Mouse (Mus musculus) limb, embryonic 11.5 days (tissue): ENCODE results near the gene Cep350. TPM values are rescaled to one million over a fixed set of nuclear protein-coding genes. Genes with fewer than 3 reads are reported as not detected.

ENCODE experiments used
- ATAC-seq: fragments of 200-750 bp; cut with Nextera tagmentation; 2 replicates; pipeline ENCODE4 v1.8.0; 2017; ENCODE audit warnings: low read depth; ENCODE audit not compliant: insufficient number of reproducible peaks, low FRiP score, low TSS enrichment
- DNase-seq: peaks from one replicate; pipeline ENCODE4 v3.0.0-alpha.2; 2015; ENCODE audit warnings: low spot score
- H3K27ac ChIP-seq: fragments of 300-500 bp; sonication (generic); replicated peaks from 2 replicates; pipeline ENCODE4 v1.5.1; 2014; ENCODE audit warnings: low read depth, mild to moderate bottlenecking, low read length
- H3K27me3 ChIP-seq: fragments of 300-500 bp; sonication (generic); 2 replicates; pipeline ENCODE4 v1.6.1; 2014; ENCODE audit warnings: mild to moderate bottlenecking, low read length, mixed read lengths; ENCODE audit not compliant: control insufficient read depth, insufficient read depth
- H3K36me3 ChIP-seq: fragments of 300-500 bp; sonication (generic); 2 replicates; pipeline ENCODE4 v1.6.1; 2014; ENCODE audit warnings: mild to moderate bottlenecking, low read length, moderate library complexity, mixed read lengths; ENCODE audit not compliant: control insufficient read depth, insufficient read depth
- H3K4me1 ChIP-seq: fragments of 300-500 bp; sonication (generic); 2 replicates; pipeline ENCODE4 v1.6.1; 2014; ENCODE audit warnings: low read length, mixed read lengths; ENCODE audit not compliant: control insufficient read depth, insufficient read depth
- H3K4me2 ChIP-seq: fragments of 300-500 bp; sonication (generic); 2 replicates; pipeline ENCODE4 v1.6.1; 2014; ENCODE audit warnings: low read depth, mild to moderate bottlenecking, moderate library complexity; ENCODE audit not compliant: severe bottlenecking
- H3K4me3 ChIP-seq: fragments of 300-500 bp; sonication (generic); 2 replicates; pipeline ENCODE4 v1.5.1; 2014; ENCODE audit warnings: low read depth, low read length
- H3K9ac ChIP-seq: fragments of 300-500 bp; sonication (generic); 2 replicates; pipeline ENCODE4 v1.6.1; 2014; ENCODE audit warnings: mild to moderate bottlenecking, low read length
- H3K9me3 ChIP-seq: fragments of 300-500 bp; sonication (generic); 2 replicates; pipeline ENCODE4 v1.6.1; 2016; ENCODE audit warnings: low read length; ENCODE audit not compliant: control insufficient read depth
- WGBS: fragments of 180-500 bp; shearing (Covaris S2); extraction: QIAGEN DNeasy Blood & Tissue Kit; methylation state at CpG from one replicate; pipeline ENCODE4 v1.1.7; 2014; 5-methylcytosine and 5-hydroxymethylcytosine counted together
- polyA plus RNA-seq: library from polyadenylated mRNA; unstranded; fragments of >200 nt; fragmentation: Nextera tagmentation; extraction: Ambion mirVana; gene quantifications from 2 replicates; pipeline ENCODE4 v1.2.1, GENCODE M21; 2014

Cep350 gene
- polyA plus RNA-seq: 6.2 and 7.1 TPM in 2 replicates

DNA sequence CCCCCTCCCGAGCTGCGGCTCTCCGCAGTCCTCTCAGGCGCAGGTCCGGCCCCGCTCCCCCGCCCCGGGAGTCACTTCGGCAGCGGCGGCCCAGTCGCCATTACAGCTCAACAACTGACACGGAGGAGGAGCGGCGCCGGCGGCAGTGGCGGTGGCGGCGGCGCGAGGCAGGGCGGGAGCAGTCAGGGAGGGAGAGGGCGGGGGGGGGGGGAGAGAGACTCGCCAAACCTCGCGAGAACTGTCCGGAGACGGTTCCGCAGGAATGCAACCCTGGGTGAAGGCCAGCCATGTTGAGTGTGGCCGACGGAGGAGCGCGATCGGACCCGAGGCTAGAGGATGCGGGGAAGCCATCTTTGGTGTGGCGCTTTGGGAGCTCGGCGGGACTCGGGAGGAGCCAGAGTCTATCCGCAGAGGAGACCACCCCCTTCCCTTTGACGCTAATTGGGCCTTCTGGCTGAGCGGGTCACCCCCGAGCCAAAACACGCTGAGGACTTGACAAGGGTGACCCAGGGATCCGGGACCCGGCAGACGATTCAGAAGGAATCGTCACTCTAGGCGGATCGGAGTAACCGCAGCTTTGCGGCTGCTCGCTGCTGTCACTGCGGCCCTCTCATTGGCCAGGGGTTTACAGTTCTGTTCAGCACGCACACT is at the start of gene Cep350:
TSS of gene Cep350 (minus strand) at position 188 of the 651 bp plus-strand sequence.
- Histone ChIP-seq H3K9me3 (no peaks in the 10 kb centered on the region), H3K36me3 (no peaks in the 10 kb centered on the region), H3K27me3 (no peaks in the 10 kb centered on the region), H3K4me3 (peak within 1 kb of the TSS; percentile 94), H3K9ac (peak within 1 kb of the TSS; percentile 96), H3K4me1 (no peaks in the 10 kb centered on the region), H3K4me2 (peak within 1 kb of the TSS; percentile 60), H3K27ac (peak within 1 kb of the TSS; percentile 77; the same call in 1 of the 2 replicates)
- DNase-seq (peak; percentile 98), ATAC-seq (peak; percentile 99)
- 0% methylated on average over 56 of the region's 57 CpGs for WGBS

DNA sequence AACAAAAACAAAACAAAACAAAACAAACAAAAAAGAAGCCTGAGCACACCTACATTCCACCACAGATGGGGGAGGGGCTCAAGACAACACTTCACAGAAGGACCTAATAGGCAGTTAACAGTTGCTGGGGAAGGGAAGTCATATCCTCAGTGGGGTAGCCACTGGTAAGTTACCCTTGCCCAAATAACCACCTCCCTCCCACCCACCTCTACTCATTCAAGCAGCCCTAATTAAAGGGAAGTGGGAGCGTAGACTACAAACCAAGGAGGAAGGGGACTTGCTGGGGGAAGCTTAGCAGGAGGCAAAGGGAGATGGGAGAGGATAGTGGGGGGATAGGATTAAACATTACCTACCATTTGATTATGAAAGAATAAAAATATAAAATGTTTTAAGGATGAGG is 47.3 kb upstream of the Cep350 start:
- Histone ChIP-seq H3K4me3 (no peak overlapping the region), H3K27me3 (no peaks in the 10 kb centered on the region), H3K36me3 (peaks cover 8% of the 10 kb centered on the region; the same call in 1 of the 2 replicates), H3K9ac (no peak overlapping the region), H3K27ac (no peak overlapping the region), H3K9me3 (no peaks in the 10 kb centered on the region), H3K4me1 (no peaks in the 10 kb centered on the region), H3K4me2 (no peak overlapping the region)
- WGBS: 95% methylated on average over 1 of the region's 1 CpGs
- ATAC-seq (no peak), DNase-seq (no peak)

DNA sequence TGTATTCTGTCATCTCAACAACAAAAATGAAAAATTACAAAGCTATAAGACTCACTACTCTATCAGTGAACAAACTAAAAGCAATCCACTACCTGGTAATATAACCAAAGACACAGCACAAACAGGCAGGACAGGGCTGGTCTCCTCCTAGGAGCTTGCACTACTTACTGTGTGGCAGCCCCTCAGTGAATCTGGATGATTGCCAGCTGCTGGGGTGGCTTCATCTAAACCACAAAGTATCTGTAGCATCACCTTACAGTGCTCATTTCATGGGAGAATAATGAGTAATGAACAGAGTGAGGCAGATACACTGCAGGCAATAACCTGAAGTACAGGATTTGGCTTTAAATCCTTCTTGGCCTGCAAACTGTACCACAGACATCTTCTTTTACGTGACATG is 46.7 kb upstream of the Cep350 start:
- H3K27ac ChIP-seq: no peak overlapping the region
- no peak overlapping the region for H3K4me3 ChIP-seq
- H3K9me3 ChIP-seq: no peaks in the 10 kb centered on the region
- peaks cover 9% of the 10 kb centered on the region; the same call in 1 of the 2 replicates for H3K36me3 ChIP-seq
- H3K4me2 ChIP-seq: no peak overlapping the region
- WGBS: 88% methylated on average over 1 of the region's 1 CpGs
- DNase-seq: no peak
- H3K27me3 ChIP-seq: no peaks in the 10 kb centered on the region
- H3K9ac ChIP-seq: no peak overlapping the region
- ATAC-seq: no peak
- no peaks in the 10 kb centered on the region for H3K4me1 ChIP-seq

DNA sequence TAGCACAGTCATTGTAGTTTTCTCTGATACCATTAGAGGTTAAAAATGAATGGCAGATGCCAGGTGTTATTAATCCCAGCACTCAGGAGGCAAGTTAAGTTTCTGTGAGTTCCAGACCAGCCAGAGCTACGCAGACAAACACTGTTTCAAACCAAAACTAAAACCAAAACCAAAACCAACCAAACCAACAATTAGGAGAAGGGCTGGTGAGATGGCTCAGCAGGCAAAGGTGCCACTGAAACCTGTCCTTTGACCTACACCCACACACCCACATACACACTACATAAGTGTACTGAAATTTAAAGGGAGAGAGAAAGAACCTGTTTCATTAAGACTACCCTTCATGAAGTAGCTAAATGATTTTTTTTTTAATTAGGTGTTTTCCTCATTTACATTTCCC is 35.9 kb upstream of the Cep350 start:
- Histone ChIP-seq H3K4me1 (no peaks in the 10 kb centered on the region), H3K4me2 (no peak overlapping the region), H3K9ac (no peak overlapping the region), H3K4me3 (no peak overlapping the region), H3K27ac (no peak overlapping the region), H3K9me3 (no peaks in the 10 kb centered on the region), H3K27me3 (no peaks in the 10 kb centered on the region), H3K36me3 (peaks cover 15% of the 10 kb centered on the region; the same call in 1 of the 2 replicates)
- DNase-seq (no peak), ATAC-seq (no peak)
- WGBS: 91% methylated on average over 1 of the region's 1 CpGs

DNA sequence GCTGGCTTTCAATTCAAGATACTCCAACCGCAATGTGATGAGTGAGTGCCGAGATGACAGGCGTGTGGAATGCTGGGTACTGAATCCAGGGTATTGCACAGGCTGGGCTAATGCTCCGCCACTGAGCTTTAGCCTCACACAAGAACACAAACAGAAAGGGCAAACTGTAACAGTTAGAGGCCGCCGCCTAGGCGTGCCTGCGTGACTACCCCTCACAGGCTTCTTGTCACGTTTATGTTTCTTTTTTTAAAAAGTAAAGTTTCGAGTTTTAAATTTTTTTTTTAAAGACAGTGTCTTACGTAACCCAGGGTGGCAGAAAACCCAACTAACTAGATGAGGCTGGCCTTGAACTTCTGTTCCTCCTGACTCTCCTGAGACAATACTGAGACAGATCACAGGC is 32.9 kb upstream of the Cep350 start:
- DNase-seq (no peak), ATAC-seq (no peak)
- Histone ChIP-seq H3K4me3 (no peak overlapping the region), H3K4me2 (no peak overlapping the region), H3K9ac (no peak overlapping the region), H3K36me3 (peaks cover 17% of the 10 kb centered on the region; the same call in 1 of the 2 replicates), H3K27ac (no peak overlapping the region), H3K9me3 (no peaks in the 10 kb centered on the region), H3K4me1 (no peaks in the 10 kb centered on the region), H3K27me3 (no peaks in the 10 kb centered on the region)
- WGBS: 91% methylated on average over 11 of the region's 11 CpGs

DNA sequence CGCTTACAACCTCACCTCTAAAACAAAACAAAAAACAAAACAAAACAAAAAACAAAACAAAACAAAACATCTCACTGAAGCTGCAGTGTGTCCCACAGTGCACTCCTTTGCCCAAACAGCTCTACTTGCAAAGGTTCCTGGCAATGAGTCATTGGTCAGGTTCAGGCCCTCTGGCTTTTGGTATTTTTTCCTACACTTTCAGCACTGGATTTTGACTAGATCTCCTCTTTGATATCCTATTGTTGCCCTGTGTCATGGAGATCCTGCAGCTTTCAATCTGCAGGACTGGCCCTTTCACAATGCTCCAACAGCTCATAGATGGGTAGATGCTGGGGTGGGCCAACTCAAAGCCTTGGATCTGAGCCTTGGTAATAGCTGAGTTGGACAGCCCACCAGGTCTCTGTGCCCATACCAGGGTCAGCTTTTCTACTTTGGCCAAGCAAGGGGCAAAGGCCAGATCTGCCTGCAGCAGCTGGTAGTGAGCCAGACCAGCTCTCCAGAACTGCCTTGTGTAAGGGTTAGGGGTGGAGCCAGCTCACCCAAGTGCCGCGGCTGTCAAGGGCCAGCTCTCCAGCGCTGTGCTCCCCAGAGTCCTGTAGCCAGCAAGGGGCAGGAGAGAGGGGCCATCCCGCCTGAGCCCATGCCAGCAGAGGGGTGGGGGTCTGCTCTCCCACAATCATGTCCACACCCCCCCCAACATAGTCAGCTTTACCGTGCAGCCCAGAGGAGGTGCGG is 30.3 kb upstream of the Cep350 start:
- H3K4me2 ChIP-seq: no peak overlapping the region
- H3K27me3 ChIP-seq: no peaks in the 10 kb centered on the region
- DNase-seq (no peak), ATAC-seq (0 out of 2 replicates have a peak, but pooled peaks have one; percentile 21)
- H3K36me3 ChIP-seq: peaks cover 15% of the 10 kb centered on the region; the same call in 1 of the 2 replicates
- no peak overlapping the region for H3K4me3 ChIP-seq
- no peaks in the 10 kb centered on the region for H3K9me3 ChIP-seq
- WGBS: 90% methylated on average over 7 of the region's 7 CpGs
- H3K9ac ChIP-seq: no peak overlapping the region
- H3K4me1 ChIP-seq: no peaks in the 10 kb centered on the region
- H3K27ac ChIP-seq: no peak overlapping the region

DNA sequence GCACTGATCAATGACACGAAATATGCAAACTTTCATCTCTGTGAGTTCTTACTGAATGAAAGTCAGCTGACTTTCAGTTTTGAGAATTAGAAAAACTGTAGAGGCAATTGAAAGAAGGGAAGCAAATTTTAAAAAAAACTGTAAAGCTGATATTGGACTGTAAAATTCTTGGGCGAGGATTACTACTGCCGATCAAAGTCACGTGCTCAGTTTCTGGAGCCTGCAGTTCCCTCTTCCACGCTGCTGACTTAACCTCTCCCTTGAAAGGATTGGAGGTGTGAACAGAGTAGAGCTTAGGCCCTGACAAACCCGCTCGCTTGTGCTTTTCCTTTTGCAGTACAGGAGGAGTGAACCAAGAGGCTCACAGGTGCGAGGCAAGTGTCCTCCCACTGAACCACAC is 29.3 kb upstream of the Cep350 start:
- H3K4me1 ChIP-seq: no peaks in the 10 kb centered on the region
- no peak overlapping the region for H3K4me3 ChIP-seq
- ATAC-seq (no peak), DNase-seq (no peak)
- H3K27me3 ChIP-seq: no peaks in the 10 kb centered on the region
- no peak overlapping the region for H3K9ac ChIP-seq
- WGBS: 89% methylated on average over 8 of the region's 8 CpGs
- peaks cover 13% of the 10 kb centered on the region; the same call in 1 of the 2 replicates for H3K36me3 ChIP-seq
- H3K4me2 ChIP-seq: no peak overlapping the region
- H3K9me3 ChIP-seq: no peaks in the 10 kb centered on the region
- no peak overlapping the region for H3K27ac ChIP-seq

DNA sequence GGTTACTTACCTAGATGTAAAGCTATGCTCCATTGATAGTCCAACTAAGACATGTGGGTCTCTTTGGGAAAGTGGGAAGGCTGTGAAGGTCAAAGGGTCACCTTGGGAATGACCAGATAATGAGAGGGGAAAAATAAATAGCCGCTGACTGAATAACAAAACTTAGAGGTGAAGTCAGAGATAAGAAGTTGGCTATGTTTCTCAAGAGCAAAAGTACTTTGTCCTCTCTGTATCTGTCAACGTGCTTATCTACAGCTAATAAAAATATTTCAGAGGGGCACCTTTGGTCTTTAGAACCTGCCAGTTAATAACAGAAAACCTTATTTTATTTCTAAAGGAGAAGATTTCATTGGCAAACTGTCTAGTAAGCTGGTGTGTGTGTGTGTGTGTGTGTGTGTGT is 22.6 kb upstream of the Cep350 start:
- ATAC-seq: no peak
- no peaks in the 10 kb centered on the region for H3K9me3 ChIP-seq
- no peak overlapping the region for H3K4me2 ChIP-seq
- H3K36me3 ChIP-seq: no peaks in the 10 kb centered on the region
- H3K27ac ChIP-seq: no peak overlapping the region
- DNase-seq: no peak
- WGBS: 72% methylated on average over 2 of the region's 2 CpGs
- H3K27me3 ChIP-seq: no peaks in the 10 kb centered on the region
- H3K4me3 ChIP-seq: no peak overlapping the region
- H3K9ac ChIP-seq: no peak overlapping the region
- 0 out of 2 replicates have a peak, but pooled peaks cover 2% of the 10 kb centered on the region for H3K4me1 ChIP-seq
